Mouse (Mus musculus) central nervous system, embryonic 18 days (tissue): Measurements from ENCODE around the gene Ciita. TPM values are rescaled to one million over a fixed set of nuclear protein-coding genes. Genes with fewer than 3 reads are reported as not detected.

Experiments used
- polyA plus RNA-seq: library from polyadenylated mRNA; depleted of rRNA; stranded (reverse); fragments of >200 nt; gene quantifications from 2 replicates; pipeline ENCODE4 v1.2.3, GENCODE M21; 2012; rRNA removed

The Ciita gene
- 0.01 and 0.04 TPM in 2 replicates for polyA plus RNA-seq

DNA sequence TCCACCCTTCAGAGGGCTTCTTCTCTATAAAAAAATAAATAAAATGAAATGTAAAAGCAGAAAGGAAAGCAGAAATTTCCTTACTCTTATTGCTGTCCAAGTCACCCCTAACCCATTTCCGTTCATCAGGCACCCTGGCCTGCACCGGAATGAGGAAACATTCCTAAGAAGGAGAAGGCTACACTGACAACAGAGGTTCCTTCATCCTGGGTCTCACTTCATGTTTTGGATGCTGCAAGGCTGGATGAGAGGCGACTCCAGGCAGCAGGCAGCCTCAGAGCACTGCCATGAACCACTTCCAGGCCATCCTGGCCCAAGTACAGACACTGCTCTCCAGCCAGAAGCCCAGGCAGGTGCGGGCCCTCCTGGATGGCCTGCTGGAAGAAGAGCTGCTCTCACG lies at the start of gene Ciita:
Gene Ciita (plus strand): TSS at position 203 of the 400 bp plus-strand sequence.

DNA sequence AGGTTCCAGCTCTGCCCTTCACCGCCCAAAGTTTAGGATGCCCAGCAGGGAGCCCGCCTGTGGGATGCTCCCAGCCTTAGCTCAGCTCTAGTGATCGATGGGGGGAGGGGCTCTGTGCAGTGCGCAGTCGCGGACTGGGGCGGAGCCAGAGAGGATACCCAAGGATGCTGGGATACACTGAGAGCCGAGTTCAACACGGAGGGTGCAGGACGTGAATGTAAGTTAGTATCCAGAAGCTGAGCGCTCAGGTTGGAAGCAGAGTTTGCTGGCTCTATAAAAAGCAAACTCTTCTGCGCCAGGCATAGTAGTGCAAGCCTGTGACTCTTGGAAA lies 32.6 kb upstream of the Ciita start, which contains the start of gene Tvp23a:
Gene Tvp23a (minus strand): TSS at position 99 of the 331 bp plus-strand sequence.

DNA sequence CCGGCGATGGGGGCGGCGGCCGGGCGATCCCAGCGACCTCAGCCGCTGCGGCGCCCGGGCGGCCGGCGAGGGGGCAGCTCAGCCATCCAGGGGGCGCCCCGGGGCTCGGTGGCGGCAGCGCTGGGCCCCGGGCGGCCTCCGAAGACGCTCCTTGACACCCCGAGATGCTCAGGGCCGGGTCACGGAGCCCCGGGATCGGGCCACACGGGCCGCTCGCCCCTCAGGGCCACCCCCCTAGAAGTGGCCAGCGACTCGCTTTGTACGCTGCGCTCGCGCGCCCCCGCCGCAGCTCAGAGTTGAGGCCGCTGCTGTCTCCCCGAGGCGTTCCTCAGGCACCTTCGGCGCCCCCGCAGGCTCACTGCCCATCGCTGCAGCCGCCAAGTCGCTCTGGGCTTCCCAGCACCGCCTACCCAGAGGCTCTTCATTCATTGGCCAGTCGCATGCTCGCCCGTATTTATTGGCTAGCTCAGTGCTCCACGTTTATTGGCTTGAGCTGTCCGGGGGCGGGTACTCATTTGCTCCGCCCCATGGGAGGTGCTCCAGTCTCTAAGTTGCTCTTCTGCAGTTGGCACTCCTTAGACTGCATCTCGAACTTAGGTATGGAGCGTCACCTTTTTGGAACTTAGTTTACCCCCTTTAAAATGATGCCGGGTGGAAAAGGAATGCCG lies 63.0 kb downstream of the Ciita start, which contains the start of gene Dexi:
Gene Dexi (minus strand): TSS at position 357 of the 668 bp plus-strand sequence.

DNA sequence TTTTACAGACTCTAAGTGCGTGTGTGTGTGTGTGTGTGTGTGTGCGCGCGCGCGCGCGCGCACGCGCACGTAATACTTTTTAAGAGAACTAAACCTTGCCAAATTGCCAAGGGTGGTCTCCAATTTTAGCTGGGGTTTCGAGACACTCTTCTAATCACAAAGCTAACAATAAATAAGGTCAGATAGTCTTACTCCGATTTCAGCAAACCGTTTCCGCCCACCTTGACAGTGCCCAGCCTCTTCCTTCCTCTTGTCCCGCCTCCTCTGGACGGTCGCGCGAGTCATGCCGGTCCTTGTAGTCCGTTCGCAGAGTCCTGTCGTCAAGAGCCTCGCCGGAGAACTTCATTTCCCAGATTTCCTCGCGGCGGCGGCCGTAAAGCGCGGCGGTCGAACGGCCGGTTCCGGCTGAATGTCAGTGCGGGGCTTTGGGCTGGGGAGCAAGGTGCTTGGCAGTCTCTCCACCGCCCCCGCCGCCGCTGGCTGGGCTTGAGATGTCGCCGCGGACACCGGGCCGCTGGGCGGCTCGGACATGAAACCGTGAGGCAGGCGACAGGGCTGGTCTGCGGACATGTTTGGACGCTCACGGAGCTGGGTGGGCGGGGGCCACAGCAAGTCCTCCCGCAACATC lies 65.2 kb downstream of the Ciita start, which contains the start of gene Clec16a:
Gene Clec16a (plus strand): TSS at position 345 of the 628 bp plus-strand sequence.

Other genes with a start within 250 kb of the Ciita start
- gene Emp2, start 166.1 kb upstream of the Ciita start, polyA plus RNA-seq: 16.9 and 19.2 TPM in 2 replicates
- 9.8 and 11.5 TPM in 2 replicates for gene Tekt5, start 84.6 kb upstream of the Ciita start, polyA plus RNA-seq
- 38.0 and 40.0 TPM in 2 replicates for gene Nubp1, start 68.1 kb upstream of the Ciita start, polyA plus RNA-seq
- gene Tvp23a, start 32.7 kb upstream of the Ciita start, polyA plus RNA-seq: 49.6 and 51.5 TPM in 2 replicates
- 30.0 and 31.4 TPM in 2 replicates for gene Dexi, start 63.0 kb downstream of the Ciita start, polyA plus RNA-seq
- gene Clec16a, start 65.3 kb downstream of the Ciita start, polyA plus RNA-seq: 29.6 and 32.2 TPM in 2 replicates